Mouse (Mus musculus): Measurements from ENCODE around the gene Fnip2. TPM values are rescaled to one million over a fixed set of nuclear protein-coding genes. Genes with fewer than 3 reads are reported as not detected.

Gene Fnip2
- polyA plus RNA-seq, 1 experiment from 2014 or later: 7.4 TPM

- WGBS: 84% methylated on average over 8 of the region's 8 CpGs
- Histone ChIP-seq H3K4me2 (replicated peaks; ENCODE audit: low read depth, low read length) (no peak overlapping the region), H3K27me3 (ENCODE audit: control insufficient read depth, insufficient read depth, low read length) (no peaks in the 10 kb centered on the region), H3K36me3 (ENCODE audit: control insufficient read depth, insufficient read depth, low read length) (no peaks in the 10 kb centered on the region), H3K27ac (ENCODE audit: low read length) (no peak overlapping the region), H3K4me3 (ENCODE audit: low read depth, low read length) (no peak overlapping the region), H3K9ac (replicated peaks; ENCODE audit: low read depth, low read length) (no peak overlapping the region), H3K4me1 (ENCODE audit: control insufficient read depth, insufficient read depth, low read length) (no peaks in the 10 kb centered on the region), H3K9me3 (ENCODE audit: control insufficient read depth, low read depth, low read length) (no peaks in the 10 kb centered on the region)
- ATAC-seq (ENCODE audit: insufficient number of reproducible peaks, insufficient read depth, low FRiP score, low read depth): no peak
Observed at GRCm38 (mm10) chr3:79445041-79445440, 122.6 kb downstream of the Fnip2 start.

- WGBS: 65% methylated on average over 4 of the region's 4 CpGs
- H3K9ac ChIP-seq (replicated peaks; ENCODE audit: low read depth, low read length): no peak overlapping the region
- H3K36me3 ChIP-seq (ENCODE audit: control insufficient read depth, insufficient read depth, low read length): no peaks in the 10 kb centered on the region
- H3K9me3 ChIP-seq (ENCODE audit: control insufficient read depth, low read depth, low read length): no peaks in the 10 kb centered on the region
- no peak for ATAC-seq (ENCODE audit: insufficient number of reproducible peaks, insufficient read depth, low FRiP score, low read depth)
- H3K27me3 ChIP-seq (ENCODE audit: control insufficient read depth, insufficient read depth, low read length): no peaks in the 10 kb centered on the region
- no peak overlapping the region for H3K4me3 ChIP-seq (ENCODE audit: low read depth, low read length)
- H3K27ac ChIP-seq (ENCODE audit: low read length): no peak overlapping the region
- no peaks in the 10 kb centered on the region for H3K4me1 ChIP-seq (ENCODE audit: control insufficient read depth, insufficient read depth, low read length)
- no peak overlapping the region for H3K4me2 ChIP-seq (replicated peaks; ENCODE audit: low read depth, low read length)
Observed at GRCm38 (mm10) chr3:79443850-79444249, 123.7 kb downstream of the Fnip2 start.

GRCm38 (mm10) chr3:79440976-79441491, 126.6 kb downstream of the Fnip2 start:
- no peaks in the 10 kb centered on the region for H3K4me1 ChIP-seq (ENCODE audit: control insufficient read depth, insufficient read depth, low read length)
- no peak overlapping the region for H3K4me3 ChIP-seq (ENCODE audit: low read depth, low read length)
- H3K27me3 ChIP-seq (ENCODE audit: control insufficient read depth, insufficient read depth, low read length): no peaks in the 10 kb centered on the region
- no peak overlapping the region for H3K9ac ChIP-seq (replicated peaks; ENCODE audit: low read depth, low read length)
- no peaks in the 10 kb centered on the region for H3K36me3 ChIP-seq (ENCODE audit: control insufficient read depth, insufficient read depth, low read length)
- WGBS: 69% methylated on average over 12 of the region's 12 CpGs
- H3K9me3 ChIP-seq (ENCODE audit: control insufficient read depth, low read depth, low read length): no peaks in the 10 kb centered on the region
- ATAC-seq (ENCODE audit: insufficient number of reproducible peaks, insufficient read depth, low FRiP score, low read depth): no peak
- no peak overlapping the region for H3K4me2 ChIP-seq (replicated peaks; ENCODE audit: low read depth, low read length)
- no peak overlapping the region for H3K27ac ChIP-seq (ENCODE audit: low read length)

- H3K4me2 ChIP-seq (replicated peaks; ENCODE audit: low read depth, low read length): no peak overlapping the region
- no peak overlapping the region for H3K27ac ChIP-seq (ENCODE audit: low read length)
- H3K9ac ChIP-seq (replicated peaks; ENCODE audit: low read depth, low read length): no peak overlapping the region
- H3K36me3 ChIP-seq (ENCODE audit: control insufficient read depth, insufficient read depth, low read length): no peaks in the 10 kb centered on the region
- no peaks in the 10 kb centered on the region for H3K27me3 ChIP-seq (ENCODE audit: control insufficient read depth, insufficient read depth, low read length)
- no peak overlapping the region for H3K4me3 ChIP-seq (ENCODE audit: low read depth, low read length)
- H3K4me1 ChIP-seq (ENCODE audit: control insufficient read depth, insufficient read depth, low read length): no peaks in the 10 kb centered on the region
- no peak for ATAC-seq (ENCODE audit: insufficient number of reproducible peaks, insufficient read depth, low FRiP score, low read depth)
- 98% methylated on average over 3 of the region's 3 CpGs for WGBS
- no peaks in the 10 kb centered on the region for H3K9me3 ChIP-seq (ENCODE audit: control insufficient read depth, low read depth, low read length)
Observed at GRCm38 (mm10) chr3:79438276-79438675, 129.3 kb downstream of the Fnip2 start.

- no peaks in the 10 kb centered on the region for H3K27me3 ChIP-seq (ENCODE audit: control insufficient read depth, insufficient read depth, low read length)
- no peaks in the 10 kb centered on the region for H3K9me3 ChIP-seq (ENCODE audit: control insufficient read depth, low read depth, low read length)
- H3K4me1 ChIP-seq (ENCODE audit: control insufficient read depth, insufficient read depth, low read length): no peaks in the 10 kb centered on the region
- ATAC-seq (ENCODE audit: insufficient number of reproducible peaks, insufficient read depth, low FRiP score, low read depth): no peak
- no peak overlapping the region for H3K27ac ChIP-seq (ENCODE audit: low read length)
- H3K4me2 ChIP-seq (replicated peaks; ENCODE audit: low read depth, low read length): no peak overlapping the region
- H3K36me3 ChIP-seq (ENCODE audit: control insufficient read depth, insufficient read depth, low read length): no peaks in the 10 kb centered on the region
- 84% methylated on average over 7 of the region's 7 CpGs for WGBS
- no peak overlapping the region for H3K4me3 ChIP-seq (ENCODE audit: low read depth, low read length)
- no peak overlapping the region for H3K9ac ChIP-seq (replicated peaks; ENCODE audit: low read depth, low read length)
Observed at GRCm38 (mm10) chr3:79436186-79436585, 131.4 kb downstream of the Fnip2 start.

- ATAC-seq (ENCODE audit: insufficient number of reproducible peaks, insufficient read depth, low FRiP score, low read depth): no peak
- H3K4me1 ChIP-seq (ENCODE audit: control insufficient read depth, insufficient read depth, low read length): no peaks in the 10 kb centered on the region
- 64% methylated on average over 5 of the region's 5 CpGs for WGBS
- no peak overlapping the region for H3K9ac ChIP-seq (replicated peaks; ENCODE audit: low read depth, low read length)
- no peak overlapping the region for H3K27ac ChIP-seq (ENCODE audit: low read length)
- no peaks in the 10 kb centered on the region for H3K27me3 ChIP-seq (ENCODE audit: control insufficient read depth, insufficient read depth, low read length)
- H3K36me3 ChIP-seq (ENCODE audit: control insufficient read depth, insufficient read depth, low read length): no peaks in the 10 kb centered on the region
- H3K4me2 ChIP-seq (replicated peaks; ENCODE audit: low read depth, low read length): no peak overlapping the region
- H3K4me3 ChIP-seq (ENCODE audit: low read depth, low read length): no peak overlapping the region
- H3K9me3 ChIP-seq (ENCODE audit: control insufficient read depth, low read depth, low read length): no peaks in the 10 kb centered on the region
Observed at GRCm38 (mm10) chr3:79434985-79435384, 132.6 kb downstream of the Fnip2 start.

GRCm38 (mm10) chr3:79434436-79434835, 133.2 kb downstream of the Fnip2 start:
- no peak overlapping the region for H3K9ac ChIP-seq (replicated peaks; ENCODE audit: low read depth, low read length)
- no peaks in the 10 kb centered on the region for H3K27me3 ChIP-seq (ENCODE audit: control insufficient read depth, insufficient read depth, low read length)
- no peaks in the 10 kb centered on the region for H3K4me1 ChIP-seq (ENCODE audit: control insufficient read depth, insufficient read depth, low read length)
- no peak overlapping the region for H3K4me3 ChIP-seq (ENCODE audit: low read depth, low read length)
- no peaks in the 10 kb centered on the region for H3K9me3 ChIP-seq (ENCODE audit: control insufficient read depth, low read depth, low read length)
- H3K27ac ChIP-seq (ENCODE audit: low read length): no peak overlapping the region
- no peak for ATAC-seq (ENCODE audit: insufficient number of reproducible peaks, insufficient read depth, low FRiP score, low read depth)
- no peak overlapping the region for H3K4me2 ChIP-seq (replicated peaks; ENCODE audit: low read depth, low read length)
- H3K36me3 ChIP-seq (ENCODE audit: control insufficient read depth, insufficient read depth, low read length): no peaks in the 10 kb centered on the region
- 80% methylated on average over 9 of the region's 9 CpGs for WGBS

- Histone ChIP-seq H3K4me2 (replicated peaks; ENCODE audit: low read depth, low read length) (no peak overlapping the region), H3K36me3 (ENCODE audit: control insufficient read depth, insufficient read depth, low read length) (no peaks in the 10 kb centered on the region), H3K27ac (ENCODE audit: low read length) (no peak overlapping the region), H3K27me3 (ENCODE audit: control insufficient read depth, insufficient read depth, low read length) (no peaks in the 10 kb centered on the region), H3K4me3 (ENCODE audit: low read depth, low read length) (no peak overlapping the region), H3K9me3 (ENCODE audit: control insufficient read depth, low read depth, low read length) (no peaks in the 10 kb centered on the region), H3K4me1 (ENCODE audit: control insufficient read depth, insufficient read depth, low read length) (no peaks in the 10 kb centered on the region), H3K9ac (replicated peaks; ENCODE audit: low read depth, low read length) (no peak overlapping the region)
- no peak for ATAC-seq (ENCODE audit: insufficient number of reproducible peaks, insufficient read depth, low FRiP score, low read depth)
Observed at GRCm38 (mm10) chr3:79433593-79433992, 134.0 kb downstream of the Fnip2 start.

- no peaks in the 10 kb centered on the region for H3K4me1 ChIP-seq (ENCODE audit: control insufficient read depth, insufficient read depth, low read length)
- WGBS: 66% methylated on average over 1 of the region's 1 CpGs
- ATAC-seq (ENCODE audit: insufficient number of reproducible peaks, insufficient read depth, low FRiP score, low read depth): no peak
- no peak overlapping the region for H3K4me2 ChIP-seq (replicated peaks; ENCODE audit: low read depth, low read length)
- H3K9ac ChIP-seq (replicated peaks; ENCODE audit: low read depth, low read length): no peak overlapping the region
- H3K36me3 ChIP-seq (ENCODE audit: control insufficient read depth, insufficient read depth, low read length): no peaks in the 10 kb centered on the region
- H3K4me3 ChIP-seq (ENCODE audit: low read depth, low read length): no peak overlapping the region
- H3K9me3 ChIP-seq (ENCODE audit: control insufficient read depth, low read depth, low read length): no peaks in the 10 kb centered on the region
- H3K27me3 ChIP-seq (ENCODE audit: control insufficient read depth, insufficient read depth, low read length): no peaks in the 10 kb centered on the region
- no peak overlapping the region for H3K27ac ChIP-seq (ENCODE audit: low read length)
Observed at GRCm38 (mm10) chr3:79425441-79425840, 142.2 kb downstream of the Fnip2 start.

Measured in stomach, embryonic 14.5 days (tissue).